ENCODE assay signal across 15 mouse cellular contexts in genomic region chr12:117973712-117974111, GRCm38 (mm10).
"Had no signal": no experiment of that assay in that cellular context is flagged by ENCODE, and none has a peak within 500 bp of the region (broad histone marks: within the 10 kb centered on the region; RNA-seq: fewer than 3 reads in every experiment).

No protein-coding gene starts in this region.

- H3K4me3 ChIP-seq: liver, embryonic 15.5 days; lung, embryonic 15.5 days; midbrain, embryonic 13.5 days; midbrain, embryonic 15.5 days; neural tube, embryonic 12.5 days had no signal

- DNase-seq: liver, postnatal 0 days; lung, adult 2 months; lung, postnatal 14 days; lung, postnatal 36 days; right cerebral cortex, postnatal 14 days; thymus, adult 18-20 months; thymus, postnatal 14 days; thymus, postnatal 36 days had no signal

- H3K27ac ChIP-seq: liver, embryonic 15.5 days; lung, embryonic 15.5 days; macrophage; midbrain, embryonic 13.5 days; midbrain, embryonic 15.5 days; neural tube, embryonic 12.5 days had no signal

- H3K9me3 ChIP-seq: liver, embryonic 15.5 days; lung, embryonic 15.5 days; midbrain, embryonic 13.5 days; midbrain, embryonic 15.5 days; neural tube, embryonic 12.5 days had no signal

- H3K27me3 ChIP-seq: liver, embryonic 15.5 days; lung, embryonic 15.5 days; midbrain, embryonic 13.5 days; midbrain, embryonic 15.5 days; neural tube, embryonic 12.5 days had no signal

- H3K36me3 ChIP-seq: liver, embryonic 15.5 days; lung, embryonic 15.5 days; midbrain, embryonic 13.5 days; midbrain, embryonic 15.5 days; neural tube, embryonic 12.5 days had no signal

- ATAC-seq: liver, postnatal 0 days; lung, postnatal 0 days; midbrain, embryonic 13.5 days; midbrain, embryonic 15.5 days had no signal

- H3K4me1 ChIP-seq: liver, embryonic 15.5 days; lung, embryonic 15.5 days; midbrain, embryonic 15.5 days; neural tube, embryonic 12.5 days had no signal
